Mouse (Mus musculus): Measurements from ENCODE around the gene Morc4.

GRCm38 (mm10) chrX:139783045-139783422 lies 88.4 kb downstream of the Morc4 start:
- TF ChIP-seq CTCF (IDR thresholded peaks at IDR 0.05; ENCODE audit: low read depth) (no peak), EP300 (IDR thresholded peaks at IDR 0.05; ENCODE audit: low read depth) (no peak)
